Mouse (Mus musculus) thymus, postnatal 25 days (tissue): ENCODE data around the gene Wnt5b.

Experiments used
- DNase-seq: peaks from one replicate; pipeline ENCODE4 v3.0.0; 2022

The Wnt5b gene

GRCm38 (mm10) chr6:119481741-119482390 lies 62.3 kb downstream of the Wnt5b start:
- peak; percentile 61 for DNase-seq

GRCm38 (mm10) chr6:119480706-119481331 lies 63.3 kb downstream of the Wnt5b start:
- peak; percentile 58 for DNase-seq

- DNase-seq, result peak; percentile 77
Observed at GRCm38 (mm10) chr6:119479876-119480705, 64.1 kb downstream of the Wnt5b start.

GRCm38 (mm10) chr6:119479343-119479875 lies 64.7 kb downstream of the Wnt5b start, which contains the start of gene Fbxl14:
TSS of gene Fbxl14 (plus strand) at chr6:119479668.
- peak; percentile 75 for DNase-seq

GRCm38 (mm10) chr6:119478560-119479342 lies 65.4 kb downstream of the Wnt5b start:
- peak; percentile 88 for DNase-seq

GRCm38 (mm10) chr6:119477686-119478310 lies 66.3 kb downstream of the Wnt5b start:
- no peak for DNase-seq

GRCm38 (mm10) chr6:119475988-119476387 lies 68.2 kb downstream of the Wnt5b start:
- no peak for DNase-seq

DNA sequence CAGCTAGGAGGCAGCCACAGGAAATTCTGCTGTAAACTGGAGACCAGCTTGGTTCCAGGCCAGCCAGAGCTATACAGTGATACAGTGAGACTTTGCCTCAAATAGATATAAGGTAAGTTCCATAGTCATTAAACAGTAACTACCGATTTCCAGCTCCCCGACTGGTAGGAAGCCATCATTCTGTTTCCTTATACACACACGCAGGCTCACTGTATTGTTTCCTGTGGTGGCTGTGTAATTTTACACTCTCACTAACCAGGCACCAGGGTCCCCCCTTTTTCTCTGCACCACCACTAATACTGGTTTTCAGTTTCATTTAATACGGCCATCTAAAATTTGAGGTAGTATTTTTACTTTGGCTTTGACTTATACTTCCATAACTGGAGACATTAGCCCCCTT lies 70.2 kb downstream of the Wnt5b start:
- no peak for DNase-seq

DNA sequence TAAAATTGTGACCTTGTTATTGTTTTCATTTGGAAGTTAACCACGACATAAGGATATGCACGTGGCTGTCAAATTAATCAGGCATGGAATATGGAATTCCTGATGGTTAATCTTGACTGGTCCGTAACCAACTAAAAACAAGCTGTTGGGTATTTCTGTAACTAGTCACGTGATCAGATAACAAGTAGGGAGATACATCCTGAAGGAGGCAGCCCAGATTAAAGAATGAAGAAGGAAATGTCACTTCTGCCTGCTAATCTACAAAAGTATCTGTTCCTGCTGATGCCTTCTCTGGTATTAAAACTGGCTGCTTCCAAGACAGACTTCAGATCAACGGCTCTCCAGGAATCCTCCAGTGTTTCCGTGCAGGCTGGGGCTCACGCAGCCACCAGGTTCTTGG lies 70.7 kb downstream of the Wnt5b start:
- no peak for DNase-seq

GRCm38 (mm10) chr6:119472705-119473104 lies 71.4 kb downstream of the Wnt5b start:
- no peak for DNase-seq

DNA sequence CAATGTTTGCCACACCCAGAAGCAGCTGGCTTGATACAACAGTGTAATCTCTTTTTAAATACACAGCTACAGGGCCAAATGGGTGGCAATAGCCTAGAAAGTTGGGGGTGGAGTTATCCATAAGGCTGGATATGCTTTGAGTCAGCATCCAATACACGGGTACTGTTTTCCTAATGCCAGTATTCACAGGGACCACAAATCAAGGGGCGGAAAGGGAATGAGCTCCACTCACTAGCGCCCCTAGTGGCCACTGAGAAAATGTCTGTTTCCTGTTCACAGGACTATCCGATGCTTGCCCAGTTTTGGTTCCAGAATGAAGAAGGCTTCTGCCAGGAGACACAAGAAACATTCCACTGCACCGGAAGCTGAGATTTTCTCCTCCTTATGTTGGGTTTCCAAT lies 72.0 kb downstream of the Wnt5b start:
- peak; percentile 62 for DNase-seq

DNA sequence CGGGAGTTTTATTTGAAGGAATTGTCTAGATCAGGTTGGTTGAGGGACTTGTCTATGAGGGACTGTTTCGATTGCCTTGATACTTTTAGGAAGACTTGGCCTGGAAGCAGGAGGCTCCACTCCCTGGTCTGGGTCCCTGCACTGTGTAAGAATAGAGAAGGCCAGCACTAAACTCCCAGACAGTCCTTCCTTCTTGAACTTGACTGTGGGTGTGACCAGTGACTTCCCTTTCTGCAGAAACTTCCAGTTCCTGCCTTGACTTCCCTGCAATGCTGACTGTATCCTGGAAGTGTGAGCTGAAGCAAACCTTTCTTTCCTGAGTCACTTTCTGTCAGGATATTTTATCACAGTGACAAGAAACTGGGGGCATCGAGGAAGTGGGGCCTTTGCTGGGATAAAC lies 73.4 kb downstream of the Wnt5b start:
- DNase-seq, result no peak

DNA sequence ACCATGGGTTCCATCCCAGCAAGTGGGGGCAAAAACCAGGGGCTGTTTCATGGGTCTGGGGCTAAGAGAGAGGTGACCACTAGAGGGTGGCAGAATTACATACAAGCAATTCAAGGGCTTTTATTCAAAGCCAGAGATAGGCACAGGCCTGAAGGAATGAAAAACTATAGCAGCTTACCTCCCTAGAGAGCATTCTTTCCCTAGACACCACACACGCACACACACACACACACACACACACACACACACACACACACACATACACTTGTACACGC lies 76.4 kb downstream of the Wnt5b start:
- peak; percentile 36 for DNase-seq

- DNase-seq, result no peak
Observed at GRCm38 (mm10) chr6:119466921-119467784, 77.0 kb downstream of the Wnt5b start.

- no peak for DNase-seq
Observed at GRCm38 (mm10) chr6:119466161-119466560, 78.0 kb downstream of the Wnt5b start.

- no peak for DNase-seq
Observed at GRCm38 (mm10) chr6:119460391-119460790, 83.8 kb downstream of the Wnt5b start.

DNA sequence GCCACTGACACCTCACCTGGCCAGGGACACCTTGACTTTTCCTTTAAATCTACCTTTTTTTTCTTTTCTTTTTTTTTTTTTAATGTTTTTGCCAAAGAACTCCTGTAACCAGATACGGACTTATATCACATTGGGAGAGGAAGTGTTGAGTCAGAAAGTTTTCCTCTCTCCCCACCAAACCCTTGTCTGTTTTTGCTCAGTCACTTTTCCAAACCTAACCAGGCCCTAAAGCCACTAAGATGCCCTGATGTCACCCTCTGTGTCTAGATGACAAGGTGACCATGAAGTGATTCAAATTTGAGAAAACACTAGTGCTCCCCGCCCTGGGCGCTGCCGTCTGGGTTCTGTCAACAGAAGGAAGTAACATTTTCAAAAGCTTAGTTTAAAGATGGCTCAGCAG lies 85.1 kb downstream of the Wnt5b start:
- no peak for DNase-seq

GRCm38 (mm10) chr6:119458166-119458565 lies 86.0 kb downstream of the Wnt5b start:
- no peak for DNase-seq

DNA sequence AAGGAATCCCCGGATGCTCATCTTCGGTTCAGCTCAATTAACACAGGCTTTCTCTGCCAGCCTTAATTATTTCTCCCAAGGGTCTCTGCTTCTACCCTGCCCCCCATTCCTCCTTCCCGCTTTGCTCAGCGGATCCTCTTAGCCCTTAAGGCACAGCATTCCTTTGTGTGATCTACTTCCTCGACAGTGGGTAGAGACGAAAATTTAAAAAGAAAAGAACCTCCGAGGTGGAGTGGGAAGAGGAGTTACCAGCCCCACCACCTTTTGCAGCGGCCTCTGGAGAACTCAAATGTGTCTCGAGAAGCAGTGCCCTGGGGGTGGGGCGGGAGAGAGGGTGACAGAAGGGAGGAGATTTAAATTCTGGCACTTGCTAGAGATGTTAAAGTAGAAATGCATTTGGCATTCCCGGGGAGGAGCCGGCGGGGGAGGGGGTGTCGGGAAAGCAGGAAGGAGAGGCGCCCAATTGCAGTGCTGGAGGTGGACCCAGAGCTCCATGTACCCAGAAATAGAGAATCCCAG lies 92.1 kb downstream of the Wnt5b start:
- DNase-seq, result no peak

DNA sequence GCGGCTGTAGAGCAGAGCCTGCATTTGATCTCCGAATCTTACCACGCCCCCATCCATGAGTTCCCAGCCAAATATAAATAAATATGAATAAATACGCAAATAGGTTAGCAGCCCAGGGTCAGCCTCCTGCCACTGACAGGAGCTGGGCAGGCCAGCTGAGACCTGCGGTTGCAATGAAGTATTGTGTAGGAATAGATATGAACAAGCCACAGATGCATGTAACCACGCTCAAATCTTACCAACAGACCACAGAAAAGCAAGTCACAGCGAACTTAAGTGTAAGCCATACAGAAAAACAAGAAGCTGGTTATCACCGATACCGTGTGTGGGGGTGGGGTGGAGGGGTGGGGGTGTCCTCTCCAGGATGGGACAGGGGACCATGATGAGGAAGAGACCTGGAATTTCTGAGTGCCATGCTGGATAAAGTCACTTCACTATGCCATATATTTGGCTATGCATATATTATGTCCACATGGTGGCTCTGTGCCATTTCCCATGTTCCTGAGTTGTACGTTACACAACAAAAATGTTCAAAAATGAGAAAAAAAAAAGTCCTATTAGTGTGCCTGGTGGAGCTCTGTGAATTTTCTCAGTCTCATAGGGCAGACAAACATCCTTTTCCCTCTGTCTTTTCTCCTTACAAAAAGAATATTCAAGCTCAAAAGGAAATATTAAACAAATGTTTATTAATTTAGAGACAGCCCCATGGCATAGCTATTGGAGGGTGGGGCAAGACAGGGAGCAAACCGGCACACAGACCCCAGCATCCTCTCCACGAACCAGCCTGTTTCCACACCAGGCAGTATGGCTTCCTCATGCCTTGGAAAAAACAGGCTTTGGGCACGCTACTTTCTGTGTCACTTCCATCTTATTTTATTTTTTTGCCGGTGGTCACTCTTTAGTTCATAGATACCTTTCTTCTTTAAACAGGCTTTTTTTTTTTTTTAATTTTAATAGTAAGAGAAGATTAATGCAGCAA lies 92.9 kb downstream of the Wnt5b start:
- peak; percentile 13 for DNase-seq
